Mouse (Mus musculus): ENCODE data around the gene Lpcat2b. TPM values are rescaled to one million over a fixed set of nuclear protein-coding genes. Genes with fewer than 3 reads are reported as not detected.
"Not testable (repeated sequence)": the region's sequence is repeated elsewhere in the genome, so short reads cannot be mapped to it uniquely, and the experiment has no call there.

The Lpcat2b gene
- total RNA-seq (2014; fragmentation: Nextera tagmentation) = 0.34 TPM in 1 of 2 replicates, not detected in the other
- 0.11 TPM in 1 of 2 replicates, not detected in the other for total RNA-seq (2017)
- polyA plus RNA-seq (2012) = not detected in 2 replicates

DNA sequence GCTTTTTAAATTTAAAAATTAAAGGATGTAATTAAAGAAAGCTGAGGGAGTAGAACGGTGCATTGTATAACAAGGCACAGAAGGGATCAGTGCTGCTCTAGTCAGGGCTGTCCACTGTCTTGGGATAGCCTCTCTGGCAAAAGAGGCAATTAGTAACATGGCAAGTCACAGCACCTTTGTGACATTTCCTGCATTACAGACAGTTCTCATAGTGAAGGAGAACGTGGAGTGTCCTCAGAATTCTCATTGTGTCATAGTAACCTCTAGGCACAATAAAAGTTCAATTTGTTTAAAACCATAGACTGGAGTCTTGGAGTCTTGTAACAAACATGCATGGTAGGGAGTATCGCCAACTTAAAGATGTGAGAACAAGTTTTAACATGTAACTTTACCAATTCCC lies at the start of gene Lpcat2b:
Gene Lpcat2b, plus strand, starts transcription at position 301 of the 400 bp plus-strand sequence.
- ATAC-seq (ENCODE audit: extremely low read depth, insufficient number of reproducible peaks, low FRiP score, poor library complexity, severe bottlenecking) (no peak), DNase-seq (ENCODE audit: low spot score) (no peak)
- H3K9me3 ChIP-seq (replicated peaks) = no peaks in the 10 kb centered on the region
- peaks cover 6% of the 10 kb centered on the region; the same call in 1 of the 2 replicates for H3K4me1 ChIP-seq (ENCODE audit: insufficient read depth, low read depth, low read length)
- peaks cover 14% of the 10 kb centered on the region for H3K27me3 ChIP-seq (ENCODE audit: insufficient read depth, low read length)
- H3K4me3 ChIP-seq (ENCODE audit: low read depth, low read length) = no peak within 1 kb of the TSS; the same call in 1 of the 2 replicates
- TF ChIP-seq GATA1 (IDR thresholded peaks at IDR 0.05; ENCODE audit: borderline replicate concordance, low read length) = no peak
- no peak for TF ChIP-seq TAL1 (conservative IDR thresholded peaks at IDR 0.05; ENCODE audit: low read depth, low read length)
- no peak for TF ChIP-seq POLR2AphosphoS5 (IDR thresholded peaks at IDR 0.05; ENCODE audit: insufficient replicate concordance, low read depth, low read length)
- no peak for TF ChIP-seq GATA2 (IDR thresholded peaks at IDR 0.05; ENCODE audit: borderline replicate concordance, low read depth, low read length)
- no peak for TF ChIP-seq CTCF (IDR thresholded peaks at IDR 0.05; ENCODE audit: low read depth, low read length)
- no peaks in the 10 kb centered on the region for H3K36me3 ChIP-seq (replicated peaks)

GRCm38 (mm10) chr5:107386448-107386847 lies 44.9 kb upstream of the Lpcat2b start:
- not testable (repeated sequence) for H3K4me1 ChIP-seq (ENCODE audit: insufficient read depth, low read depth, low read length); DNase-seq (ENCODE audit: low spot score); ATAC-seq (ENCODE audit: extremely low read depth, insufficient number of reproducible peaks, low FRiP score, poor library complexity, severe bottlenecking)

DNA sequence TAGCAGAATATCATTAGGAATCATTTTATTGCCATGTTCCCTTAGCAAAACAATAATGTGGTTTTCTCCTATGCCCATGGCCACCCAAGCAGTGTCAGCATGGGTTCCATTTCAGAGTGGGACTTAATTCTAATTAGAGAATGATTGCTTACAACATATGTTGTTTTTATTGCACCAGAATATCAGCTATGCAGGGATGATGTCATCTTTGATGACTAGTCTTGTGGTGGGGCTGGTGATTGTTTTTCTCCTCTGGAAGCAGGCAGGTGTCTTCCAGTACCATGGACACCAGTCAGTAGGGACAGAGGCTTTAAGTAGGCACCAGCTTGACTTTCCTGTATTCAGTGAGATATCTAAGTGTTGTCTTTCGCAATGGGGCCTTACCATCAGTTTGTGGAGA lies 43.6 kb upstream of the Lpcat2b start:
- no peak for DNase-seq (ENCODE audit: low spot score)
- H3K36me3 ChIP-seq (replicated peaks) = no peaks in the 10 kb centered on the region

More at GRCm38 (mm10) chr5:107386448-107386847, 44.9 kb upstream of the Lpcat2b start:
- not testable (repeated sequence) for H3K9me3 ChIP-seq (replicated peaks); H3K27me3 ChIP-seq (ENCODE audit: insufficient read depth, low read length); H3K36me3 ChIP-seq (replicated peaks); H3K4me3 ChIP-seq (ENCODE audit: low read depth, low read length)

GRCm38 (mm10) chr5:107389373-107389772 lies 42.0 kb upstream of the Lpcat2b start:
- TF ChIP-seq TAL1 (conservative IDR thresholded peaks at IDR 0.05; ENCODE audit: low read depth, low read length) = no peak
- Histone ChIP-seq H3K4me1 (ENCODE audit: insufficient read depth, low read depth, low read length) (no peaks in the 10 kb centered on the region), H3K4me3 (ENCODE audit: low read depth, low read length) (no peak overlapping the region), H3K27me3 (ENCODE audit: insufficient read depth, low read length) (peaks cover 6% of the 10 kb centered on the region), H3K9me3 (replicated peaks) (no peaks in the 10 kb centered on the region), H3K36me3 (replicated peaks) (no peaks in the 10 kb centered on the region)
- DNase-seq (ENCODE audit: low spot score) (no peak), ATAC-seq (ENCODE audit: extremely low read depth, insufficient number of reproducible peaks, low FRiP score, poor library complexity, severe bottlenecking) (no peak)

More for the DNA sequence above, 43.6 kb upstream of the Lpcat2b start:
- no peak for TF ChIP-seq GATA1 (IDR thresholded peaks at IDR 0.05; ENCODE audit: borderline replicate concordance, low read length)
- no peak for TF ChIP-seq CTCF (IDR thresholded peaks at IDR 0.05; ENCODE audit: low read depth, low read length)
- TF ChIP-seq GATA2 (IDR thresholded peaks at IDR 0.05; ENCODE audit: borderline replicate concordance, low read depth, low read length) = no peak
- no peak for TF ChIP-seq POLR2AphosphoS5 (IDR thresholded peaks at IDR 0.05; ENCODE audit: insufficient replicate concordance, low read depth, low read length)
- TF ChIP-seq TAL1 (conservative IDR thresholded peaks at IDR 0.05; ENCODE audit: low read depth, low read length) = no peak
- no peak overlapping the region for H3K4me3 ChIP-seq (ENCODE audit: low read depth, low read length)
- no peak for ATAC-seq (ENCODE audit: extremely low read depth, insufficient number of reproducible peaks, low FRiP score, poor library complexity, severe bottlenecking)
- H3K27me3 ChIP-seq (ENCODE audit: insufficient read depth, low read length) = peaks cover 3% of the 10 kb centered on the region; the same call in 1 of the 2 replicates
- no peaks in the 10 kb centered on the region for H3K4me1 ChIP-seq (ENCODE audit: insufficient read depth, low read depth, low read length)
- H3K9me3 ChIP-seq (replicated peaks) = no peaks in the 10 kb centered on the region

GRCm38 (mm10) chr5:107394437-107394836 lies 36.9 kb upstream of the Lpcat2b start:
- Histone ChIP-seq H3K4me3 (ENCODE audit: low read depth, low read length) (no peak overlapping the region), H3K27me3 (ENCODE audit: insufficient read depth, low read length) (peaks cover 19% of the 10 kb centered on the region), H3K36me3 (replicated peaks) (no peaks in the 10 kb centered on the region), H3K4me1 (ENCODE audit: insufficient read depth, low read depth, low read length) (no peaks in the 10 kb centered on the region), H3K9me3 (replicated peaks) (no peaks in the 10 kb centered on the region)
- DNase-seq (ENCODE audit: low spot score) = no peak
- ATAC-seq (ENCODE audit: extremely low read depth, insufficient number of reproducible peaks, low FRiP score, poor library complexity, severe bottlenecking) = no peak
- TF ChIP-seq CTCF (IDR thresholded peaks at IDR 0.05; ENCODE audit: low read depth, low read length) = no peak

GRCm38 (mm10) chr5:107402436-107402835 lies 28.9 kb upstream of the Lpcat2b start, which contains the start of gene Ephx4:
TSS of gene Ephx4 (plus strand) at chr5:107402736.
- no peak for DNase-seq (ENCODE audit: low spot score)
- H3K4me3 ChIP-seq (ENCODE audit: low read depth, low read length) = no peak within 1 kb of the TSS

More at GRCm38 (mm10) chr5:107402436-107402835, 28.9 kb upstream of the Lpcat2b start, which contains the start of gene Ephx4:
- no peak for TF ChIP-seq CTCF (IDR thresholded peaks at IDR 0.05; ENCODE audit: low read depth, low read length)
- TF ChIP-seq TAL1 (conservative IDR thresholded peaks at IDR 0.05; ENCODE audit: low read depth, low read length) = no peak
- no peak for TF ChIP-seq POLR2AphosphoS5 (IDR thresholded peaks at IDR 0.05; ENCODE audit: insufficient replicate concordance, low read depth, low read length)
- no peak for TF ChIP-seq GATA1 (IDR thresholded peaks at IDR 0.05; ENCODE audit: borderline replicate concordance, low read length)
- TF ChIP-seq GATA2 (IDR thresholded peaks at IDR 0.05; ENCODE audit: borderline replicate concordance, low read depth, low read length) = no peak
- no peaks in the 10 kb centered on the region for H3K9me3 ChIP-seq (replicated peaks)
- no peaks in the 10 kb centered on the region for H3K36me3 ChIP-seq (replicated peaks)
- peaks cover 21% of the 10 kb centered on the region for H3K27me3 ChIP-seq (ENCODE audit: insufficient read depth, low read length)
- no peaks in the 10 kb centered on the region for H3K4me1 ChIP-seq (ENCODE audit: insufficient read depth, low read depth, low read length)
- ATAC-seq (ENCODE audit: extremely low read depth, insufficient number of reproducible peaks, low FRiP score, poor library complexity, severe bottlenecking) = no peak

Data from G1E (cell line).